Mouse (Mus musculus): ENCODE results near the gene Rplp0. TPM values are rescaled to one million over a fixed set of nuclear protein-coding genes. Genes with fewer than 3 reads are reported as not detected.

The Rplp0 gene
- 1,563 and 1,614 TPM in 2 replicates for polyA plus RNA-seq (2012; ENCODE audit: insufficient read depth, insufficient read length, missing spikeins)

DNA sequence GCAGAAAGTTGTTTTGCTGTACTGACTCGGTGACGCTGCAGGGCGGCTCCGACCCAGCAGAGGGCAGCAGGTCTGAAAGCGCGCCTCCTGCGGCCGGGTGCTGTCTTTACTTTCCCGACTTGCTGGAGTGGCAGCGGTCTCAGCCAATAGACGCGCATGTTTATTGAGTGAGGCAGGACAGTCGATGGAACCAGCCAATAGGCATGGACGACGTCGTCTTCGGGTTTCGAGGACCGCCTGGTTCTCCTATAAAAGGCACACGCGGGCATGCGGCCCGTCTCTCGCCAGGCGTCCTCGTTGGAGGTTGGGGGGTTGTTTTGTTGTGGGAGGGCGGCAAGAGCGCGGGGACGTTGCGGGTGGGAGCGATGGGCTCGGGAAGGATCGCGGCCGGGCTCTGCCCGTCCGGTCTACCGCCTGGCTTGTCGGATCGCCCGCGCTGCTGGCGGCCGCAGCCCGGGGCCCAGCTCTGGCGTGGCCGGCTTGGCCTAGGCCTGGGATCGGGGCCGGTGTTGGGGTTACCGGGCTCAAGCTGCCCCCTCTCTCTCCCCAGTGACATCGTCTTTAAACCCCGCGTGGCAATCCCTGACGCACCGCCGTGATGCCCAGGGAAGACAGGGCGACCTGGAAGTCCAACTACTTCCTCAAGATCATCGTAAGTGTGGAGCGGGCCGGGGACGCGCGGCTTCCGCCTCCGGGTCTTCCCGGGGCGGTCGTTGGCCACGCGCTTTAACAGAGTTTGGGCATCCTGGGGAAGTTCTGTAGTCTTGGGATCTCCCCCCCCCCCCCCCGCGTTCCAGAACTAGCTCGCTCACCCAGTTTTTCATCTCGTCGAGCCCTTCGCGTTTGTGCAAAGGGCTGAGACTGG lies at the start of gene Rplp0:
Rplp0 (plus strand) TSS at position 231 of the 865 bp plus-strand sequence.
- Histone ChIP-seq H3K4me1 (ENCODE audit: control insufficient read depth, insufficient read depth, low read length) (peaks cover 7% of the 10 kb centered on the region; the same call in 1 of the 2 replicates), H3K4me3 (ENCODE audit: insufficient read depth, low read length) (peak within 1 kb of the TSS; percentile 72), H3K27ac (ENCODE audit: insufficient read depth, low read depth, low read length) (peak within 1 kb of the TSS; percentile 91)
- TF ChIP-seq CTCF (IDR thresholded peaks at IDR 0.05; ENCODE audit: low read depth, low read length): peak; percentile 50
- TF ChIP-seq POLR2A (IDR thresholded peaks at IDR 0.05; ENCODE audit: borderline replicate concordance, low read depth, low read length): peak; percentile 95

DNA sequence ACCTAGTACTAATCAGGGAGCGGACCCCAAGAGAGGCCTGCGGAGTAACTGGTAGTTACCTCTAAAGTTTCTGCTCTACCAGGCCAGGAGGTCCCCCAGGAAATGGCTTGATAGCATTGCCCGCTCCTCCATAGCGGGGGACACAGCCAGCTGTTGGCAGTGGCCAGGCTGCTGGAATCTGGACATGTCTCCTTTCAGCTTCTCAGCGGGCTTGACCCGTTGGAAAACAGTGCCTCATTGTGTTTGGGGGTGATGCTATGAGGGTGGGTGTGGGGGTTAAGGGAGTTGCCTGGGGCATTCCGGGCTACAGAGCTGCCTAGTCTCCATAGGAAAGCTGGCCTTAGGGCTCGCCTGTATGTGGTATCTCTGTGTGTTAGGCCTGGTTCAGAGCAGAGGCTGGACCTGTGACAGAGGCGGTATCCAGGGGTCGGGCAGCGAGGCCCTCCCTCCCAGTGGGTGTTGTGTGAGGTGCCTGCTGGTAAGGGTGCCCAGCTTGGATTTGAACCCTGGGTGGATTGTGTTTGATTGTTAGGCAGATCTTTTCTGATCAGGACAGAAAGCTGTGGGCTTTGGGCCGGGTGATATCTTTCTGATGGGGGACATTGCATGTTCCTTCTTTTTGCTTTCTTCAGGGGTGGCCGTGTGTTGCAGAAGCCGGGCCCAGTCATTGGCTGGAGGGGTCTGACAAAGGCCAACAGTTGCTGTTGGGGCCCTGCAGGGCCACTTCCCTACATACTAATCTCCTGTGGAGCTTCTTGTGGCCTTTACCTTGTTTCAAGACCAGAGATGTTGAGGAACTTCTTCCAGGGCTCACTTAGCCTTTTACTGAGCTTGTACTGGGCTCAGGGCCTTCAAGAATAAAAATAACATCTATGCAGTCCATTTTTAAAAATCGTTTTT lies 49.2 kb upstream of the Rplp0 start:
- H3K4me3 ChIP-seq (ENCODE audit: insufficient read depth, low read length): peak overlapping the region; percentile 97
- H3K4me1 ChIP-seq (ENCODE audit: control insufficient read depth, insufficient read depth, low read length): peaks cover 45% of the 10 kb centered on the region

GRCm38 (mm10) chr5:115512375-115512774 lies 46.9 kb upstream of the Rplp0 start:
- H3K4me3 ChIP-seq (ENCODE audit: insufficient read depth, low read length): no peak overlapping the region
- no peak for TF ChIP-seq CTCF (IDR thresholded peaks at IDR 0.05; ENCODE audit: low read depth, low read length)
- TF ChIP-seq POLR2A (IDR thresholded peaks at IDR 0.05; ENCODE audit: borderline replicate concordance, low read depth, low read length): no peak
- peaks cover 58% of the 10 kb centered on the region for H3K4me1 ChIP-seq (ENCODE audit: control insufficient read depth, insufficient read depth, low read length)
- no peak overlapping the region for H3K27ac ChIP-seq (ENCODE audit: insufficient read depth, low read depth, low read length)

More for the DNA sequence above, 49.2 kb upstream of the Rplp0 start:
- peak overlapping the region; percentile 38 for H3K27ac ChIP-seq (ENCODE audit: insufficient read depth, low read depth, low read length)
- TF ChIP-seq POLR2A (IDR thresholded peaks at IDR 0.05; ENCODE audit: borderline replicate concordance, low read depth, low read length) (no peak), CTCF (IDR thresholded peaks at IDR 0.05; ENCODE audit: low read depth, low read length) (no peak)

- H3K4me3 ChIP-seq (ENCODE audit: insufficient read depth, low read length): no peak overlapping the region
- no peak overlapping the region for H3K27ac ChIP-seq (ENCODE audit: insufficient read depth, low read depth, low read length)
- TF ChIP-seq POLR2A (IDR thresholded peaks at IDR 0.05; ENCODE audit: borderline replicate concordance, low read depth, low read length) (no peak), CTCF (IDR thresholded peaks at IDR 0.05; ENCODE audit: low read depth, low read length) (no peak)
- peaks cover 61% of the 10 kb centered on the region for H3K4me1 ChIP-seq (ENCODE audit: control insufficient read depth, insufficient read depth, low read length)
Observed at GRCm38 (mm10) chr5:115513246-115513645, 46.0 kb upstream of the Rplp0 start.

DNA sequence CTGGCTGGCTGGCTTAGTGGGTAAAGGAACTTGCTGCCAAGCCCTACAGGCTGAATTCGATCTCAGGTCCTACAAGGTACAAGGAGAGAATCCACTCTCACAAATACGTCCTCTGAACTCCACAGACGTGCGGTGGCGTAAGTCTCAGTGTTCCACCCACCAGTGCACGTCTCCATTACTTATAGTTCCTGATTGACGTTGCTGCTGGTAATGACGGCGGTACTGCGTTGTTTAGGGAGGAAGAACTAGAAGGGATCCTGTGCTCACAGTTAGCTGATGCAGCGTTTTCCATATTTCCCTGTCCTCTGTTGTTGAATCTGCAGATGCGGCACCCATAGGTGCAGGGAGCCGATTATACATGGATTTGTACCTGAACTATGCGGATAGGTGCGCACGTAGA lies 45.5 kb upstream of the Rplp0 start:
- peaks cover 59% of the 10 kb centered on the region for H3K4me1 ChIP-seq (ENCODE audit: control insufficient read depth, insufficient read depth, low read length)
- no peak overlapping the region for H3K27ac ChIP-seq (ENCODE audit: insufficient read depth, low read depth, low read length)

GRCm38 (mm10) chr5:115514346-115514745 lies 44.9 kb upstream of the Rplp0 start:
- no peak for TF ChIP-seq CTCF (IDR thresholded peaks at IDR 0.05; ENCODE audit: low read depth, low read length)
- no peak for TF ChIP-seq POLR2A (IDR thresholded peaks at IDR 0.05; ENCODE audit: borderline replicate concordance, low read depth, low read length)
- Histone ChIP-seq H3K4me3 (ENCODE audit: insufficient read depth, low read length) (no peak overlapping the region), H3K4me1 (ENCODE audit: control insufficient read depth, insufficient read depth, low read length) (peaks cover 56% of the 10 kb centered on the region), H3K27ac (ENCODE audit: insufficient read depth, low read depth, low read length) (no peak overlapping the region)

More for the DNA sequence above, 45.5 kb upstream of the Rplp0 start:
- TF ChIP-seq CTCF (IDR thresholded peaks at IDR 0.05; ENCODE audit: low read depth, low read length) (no peak), POLR2A (IDR thresholded peaks at IDR 0.05; ENCODE audit: borderline replicate concordance, low read depth, low read length) (no peak)
- H3K4me3 ChIP-seq (ENCODE audit: insufficient read depth, low read length): no peak overlapping the region

DNA sequence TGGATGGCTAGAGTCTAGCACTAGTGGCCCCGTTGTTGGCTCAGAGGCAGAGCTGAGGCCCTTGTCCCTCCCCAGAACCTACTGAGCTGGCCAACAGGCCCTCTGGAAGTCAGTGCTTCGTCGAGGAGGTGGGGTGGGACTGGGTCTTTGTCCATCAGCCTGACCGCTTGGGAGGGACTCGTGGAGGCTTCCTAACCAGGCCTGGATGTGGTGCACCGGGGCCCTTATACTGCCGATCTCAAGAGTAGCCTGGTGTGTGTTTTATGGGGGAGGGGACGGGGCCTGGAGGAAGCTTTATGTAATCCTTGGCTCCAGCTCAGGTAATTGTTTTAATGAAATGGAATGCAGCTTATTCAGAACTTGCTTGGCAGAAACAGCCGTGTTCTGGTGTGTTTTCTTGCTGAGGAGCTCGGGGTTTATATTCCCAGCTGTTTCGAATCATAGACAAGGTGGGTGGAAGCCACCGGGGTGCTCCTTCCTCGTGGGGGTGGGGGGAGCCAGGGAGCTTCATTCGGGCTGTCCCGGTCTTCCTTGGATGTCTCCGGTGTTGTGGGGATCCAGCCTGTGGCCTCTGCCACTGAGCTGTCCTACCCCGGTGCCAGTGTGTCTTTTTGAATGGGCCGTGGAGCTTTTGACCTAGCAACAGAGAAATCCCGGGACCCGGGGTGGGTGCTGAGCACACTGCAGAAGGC lies 44.2 kb upstream of the Rplp0 start:
- Histone ChIP-seq H3K4me3 (ENCODE audit: insufficient read depth, low read length) (no peak overlapping the region), H3K4me1 (ENCODE audit: control insufficient read depth, insufficient read depth, low read length) (peaks cover 51% of the 10 kb centered on the region), H3K27ac (ENCODE audit: insufficient read depth, low read depth, low read length) (peak overlapping the region; percentile 34)
- TF ChIP-seq CTCF (IDR thresholded peaks at IDR 0.05; ENCODE audit: low read depth, low read length) (no peak), POLR2A (IDR thresholded peaks at IDR 0.05; ENCODE audit: borderline replicate concordance, low read depth, low read length) (no peak)

DNA sequence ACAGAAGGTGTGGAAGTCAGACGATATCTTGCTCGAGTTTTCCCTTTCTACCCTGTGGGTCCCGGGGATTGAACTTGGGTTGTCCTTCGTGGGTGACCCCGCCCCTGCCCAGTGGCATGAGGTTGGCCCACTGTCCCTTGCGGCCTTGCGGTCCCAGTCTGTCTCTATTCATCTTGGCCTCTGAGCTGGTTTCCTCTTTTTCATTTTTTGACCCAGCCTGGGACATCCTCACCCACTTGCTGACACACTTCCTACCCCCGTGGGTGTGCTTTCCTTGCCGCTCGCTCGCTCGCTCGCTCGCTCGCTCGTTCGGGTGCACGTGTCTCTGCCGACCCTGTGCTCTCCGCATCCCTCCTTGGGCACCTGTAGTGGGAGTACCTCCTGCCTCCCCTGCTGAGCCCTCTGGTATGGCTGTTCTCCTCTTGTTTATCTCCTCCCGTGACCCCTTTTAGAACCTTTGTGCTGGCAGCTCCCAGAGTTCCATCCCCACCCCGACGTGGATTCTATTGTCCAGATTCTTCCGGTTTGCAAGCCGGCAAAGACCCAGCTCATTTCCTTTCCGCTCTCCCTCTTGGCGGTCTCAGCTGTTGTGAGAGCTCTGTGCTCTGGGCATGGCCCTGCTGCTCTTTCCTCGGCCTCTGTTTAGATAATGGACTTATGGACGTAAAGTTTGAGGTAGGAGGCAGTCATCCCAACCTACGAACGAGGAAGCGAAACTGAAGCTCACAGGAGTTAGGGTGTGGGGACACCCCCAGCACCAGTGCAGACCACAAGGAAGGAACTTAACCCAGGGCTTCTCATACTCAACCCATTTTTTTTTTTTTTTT lies 43.0 kb upstream of the Rplp0 start:
- Histone ChIP-seq H3K4me1 (ENCODE audit: control insufficient read depth, insufficient read depth, low read length) (peaks cover 52% of the 10 kb centered on the region), H3K4me3 (ENCODE audit: insufficient read depth, low read length) (peak overlapping the region; percentile 68), H3K27ac (ENCODE audit: insufficient read depth, low read depth, low read length) (peak overlapping the region; percentile 98)
- no peak for TF ChIP-seq POLR2A (IDR thresholded peaks at IDR 0.05; ENCODE audit: borderline replicate concordance, low read depth, low read length)
- TF ChIP-seq CTCF (IDR thresholded peaks at IDR 0.05; ENCODE audit: low read depth, low read length): no peak

Measured in bone marrow macrophage, adult 2 months (primary cell).